Mouse (Mus musculus) thymus, postnatal 25 days (tissue): ENCODE measurements at regions not wholly inside any gene's neighbourhood (a gene's known extent, or its start where the extent isn't known, plus 50 kb on each side); places are given as distances from the start of the nearest gene placed in this dataset.
A peak's percentile ranks its signal among the peaks of the same experiment; 100 is the strongest.
"Not testable (repeated sequence)": the region's sequence is repeated elsewhere in the genome, so short reads cannot be mapped to it uniquely, and the experiment has no call there.

ENCODE experiments used
- DNase-seq: peaks from one replicate; pipeline ENCODE4 v3.0.0; 2022

GRCm38 (mm10) chr13:13888847-13889246 is 65.4 kb upstream of the B3galnt2 start:
- DNase-seq = not testable (repeated sequence)

GRCm38 (mm10) chr13:13889297-13890120 is 64.8 kb upstream of the B3galnt2 start:
- peak; percentile 94 for DNase-seq

GRCm38 (mm10) chr13:13902186-13902585 is 52.1 kb upstream of the B3galnt2 start:
- not testable (repeated sequence) for DNase-seq
